Mouse (Mus musculus) urinary bladder, adult 2 months (tissue): ENCODE results near the gene Dnmt3a. TPM values are rescaled to one million over a fixed set of nuclear protein-coding genes. Genes with fewer than 3 reads are reported as not detected.

ENCODE experiments used
- DNase-seq: peaks from one replicate; pipeline ENCODE4 v3.0.0; 2022; ENCODE audit warnings: low spot score
- polyA plus RNA-seq: library from polyadenylated mRNA; depleted of rRNA; stranded (reverse); fragments of >200 nt; gene quantifications from 2 replicates; pipeline ENCODE4 v1.2.3, GENCODE M21; 2012

The Dnmt3a gene
- polyA plus RNA-seq, 1 experiment = 14.8 TPM

GRCm38 (mm10) chr12:3881474-3881873, 75.7 kb downstream of the Dnmt3a start:
- DNase-seq = no peak

GRCm38 (mm10) chr12:3884892-3885493, 79.2 kb downstream of the Dnmt3a start:
- no peak for DNase-seq

DNA sequence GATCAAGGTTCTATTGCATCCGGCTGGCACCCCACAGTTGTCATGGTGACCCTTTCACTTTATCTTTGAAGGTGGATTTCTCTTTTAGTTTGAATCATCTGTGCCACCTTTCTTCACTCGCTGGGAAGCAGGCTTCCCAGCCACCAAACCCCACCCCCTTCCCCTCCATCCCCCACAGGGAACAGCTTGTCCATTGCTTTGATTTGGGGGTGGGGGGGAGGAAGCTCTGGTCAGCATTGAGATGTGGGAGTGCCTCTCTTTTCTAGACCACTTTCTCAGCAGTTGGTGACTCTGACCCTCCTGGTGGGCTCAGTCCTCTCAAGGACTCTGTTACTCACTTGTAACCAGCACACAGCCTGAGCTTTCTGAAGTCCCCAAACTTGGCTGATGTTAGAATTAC, 80.8 kb downstream of the Dnmt3a start:
- DNase-seq = no peak

GRCm38 (mm10) chr12:3887515-3888325, 81.9 kb downstream of the Dnmt3a start:
- DNase-seq = no peak

DNA sequence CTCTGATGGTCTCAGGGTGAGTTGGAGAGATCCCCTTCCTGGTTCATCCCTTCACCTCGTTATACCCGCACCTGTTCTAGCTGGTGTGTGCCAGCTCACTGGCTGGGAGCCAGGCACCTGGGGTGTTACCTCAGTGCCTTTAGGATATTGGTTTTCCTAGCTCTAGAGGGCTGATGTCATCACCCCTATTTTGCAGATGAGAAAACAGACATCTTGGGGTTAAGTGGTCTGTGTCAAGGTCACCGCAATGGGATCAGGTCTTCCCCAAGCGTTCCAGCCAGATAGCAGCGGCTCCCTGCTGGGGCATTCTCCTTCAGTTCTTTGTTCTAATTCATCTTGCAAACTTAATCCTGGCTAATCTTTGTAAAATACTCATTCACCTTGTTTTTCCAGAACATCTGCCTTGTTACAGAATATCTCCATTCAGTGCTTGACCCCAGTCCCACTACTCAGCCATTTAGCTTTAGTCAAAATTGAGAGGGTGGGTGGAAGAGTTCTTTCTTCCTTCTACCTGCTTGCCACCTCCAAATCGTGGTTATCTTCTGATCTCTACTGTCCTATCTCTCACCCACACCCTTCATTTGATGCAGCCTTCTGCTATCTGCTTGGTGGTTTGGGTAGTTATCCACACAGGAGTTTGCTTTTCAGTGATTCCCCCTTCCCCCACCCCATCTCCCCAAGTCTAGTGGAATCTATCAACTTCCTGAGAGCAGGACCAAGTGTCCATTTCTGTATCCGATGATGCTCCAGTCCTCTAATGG, 84.2 kb downstream of the Dnmt3a start:
- DNase-seq = no peak

- DNase-seq = no peak
Measured at GRCm38 (mm10) chr12:3890753-3891751, 85.2 kb downstream of the Dnmt3a start.

- DNase-seq = no peak
Measured at GRCm38 (mm10) chr12:3891779-3892239, 86.0 kb downstream of the Dnmt3a start.

DNA sequence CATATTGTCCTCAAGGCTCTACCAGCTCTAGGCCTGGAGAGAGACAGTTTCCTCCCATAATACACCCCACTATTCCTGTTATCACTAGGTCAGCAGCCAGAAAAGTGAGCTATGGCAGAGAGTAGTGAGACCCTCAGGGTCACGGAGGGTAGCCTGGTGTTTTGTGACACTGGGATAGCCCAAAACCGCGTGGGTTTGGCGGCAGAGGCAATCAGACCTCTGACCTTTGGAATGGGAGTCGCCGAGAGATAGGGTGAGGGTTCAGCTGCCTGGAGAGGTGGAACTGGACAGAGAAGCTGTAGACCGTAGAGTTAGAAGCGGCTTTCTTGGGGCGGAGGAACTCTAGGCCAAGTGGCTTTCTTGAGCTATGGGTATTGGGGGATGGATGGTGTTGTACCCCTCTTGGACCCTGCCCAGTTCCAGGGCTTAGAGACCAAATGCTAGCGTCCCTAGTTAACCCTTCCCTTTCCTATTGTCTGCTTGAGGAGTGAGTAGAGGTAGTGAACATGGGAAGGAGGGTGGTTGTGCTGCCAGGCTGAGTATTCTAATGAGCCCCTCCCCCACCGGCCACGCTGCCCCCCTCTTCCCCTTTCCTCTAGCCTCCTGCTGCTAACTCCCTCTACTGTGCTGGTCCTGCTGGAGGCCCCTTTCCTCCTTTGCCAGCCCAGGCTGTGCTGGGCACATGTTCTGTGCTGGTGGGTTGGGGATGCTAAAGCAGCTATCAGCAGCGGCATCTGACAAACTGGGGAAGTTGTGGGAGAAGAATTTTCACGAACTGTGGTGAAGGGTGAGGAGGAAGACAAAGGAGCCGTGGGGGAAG, 86.6 kb downstream of the Dnmt3a start:
- no peak for DNase-seq

GRCm38 (mm10) chr12:3893335-3893734, 87.5 kb downstream of the Dnmt3a start:
- DNase-seq = no peak

DNA sequence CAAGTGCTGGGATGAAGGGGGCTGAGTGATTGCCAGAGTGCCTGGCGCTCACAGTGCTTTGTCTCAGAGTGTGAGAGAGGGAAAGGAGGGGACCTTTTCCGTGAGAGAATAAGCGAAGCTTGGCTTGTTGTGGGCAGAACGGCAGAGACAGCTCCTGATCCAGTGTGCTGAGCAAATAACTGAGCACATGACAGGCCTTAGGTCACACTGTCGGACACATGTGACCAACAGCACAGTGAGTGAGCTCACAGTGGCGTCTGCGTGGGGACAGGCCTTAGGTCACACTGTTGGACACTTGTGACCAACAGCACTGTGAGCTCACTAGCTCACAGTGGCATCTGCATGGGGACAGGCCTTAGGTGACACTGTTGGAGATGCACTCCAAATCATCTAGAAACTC, 88.7 kb downstream of the Dnmt3a start:
- DNase-seq = no peak

DNA sequence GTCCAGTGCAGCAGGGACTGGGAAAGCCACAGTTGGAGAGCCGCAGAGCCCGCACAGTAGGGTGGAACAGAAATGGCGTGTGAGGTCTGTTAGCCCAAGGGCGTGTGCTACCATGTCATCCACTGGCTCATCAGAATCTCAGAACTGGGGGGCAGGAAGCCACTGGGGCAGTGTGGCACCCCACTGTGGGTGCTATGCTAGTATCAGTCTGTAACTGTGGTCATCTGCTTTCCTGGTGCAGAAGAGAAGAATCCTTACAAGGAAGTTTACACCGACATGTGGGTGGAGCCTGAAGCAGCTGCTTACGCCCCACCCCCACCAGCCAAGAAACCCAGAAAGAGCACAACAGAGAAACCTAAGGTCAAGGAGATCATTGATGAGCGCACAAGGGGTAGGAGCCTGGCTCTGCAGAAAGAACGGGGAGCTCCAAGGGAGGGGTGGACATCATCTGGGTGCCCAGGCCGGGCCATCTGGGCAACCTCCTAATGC, 91.3 kb downstream of the Dnmt3a start:
- DNase-seq = no peak

DNA sequence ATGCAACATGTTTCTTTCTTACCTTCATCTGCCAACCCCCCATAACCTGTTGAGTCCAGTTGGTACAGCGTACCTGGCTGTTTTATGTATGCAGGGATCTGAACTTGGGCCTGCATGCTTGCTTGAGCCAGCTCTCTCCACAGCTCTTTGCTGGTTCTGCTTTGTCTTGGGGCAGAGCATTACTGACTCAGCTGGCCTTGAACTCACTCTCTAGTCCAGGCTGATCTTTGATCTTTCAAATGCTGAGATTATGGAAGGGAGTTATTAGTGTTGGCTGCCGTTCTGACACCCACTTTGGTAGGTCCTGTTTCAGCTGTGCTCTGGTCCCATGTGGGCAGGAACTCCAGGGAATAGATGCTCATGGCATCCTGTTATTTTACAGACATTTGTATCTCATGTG, 93.0 kb downstream of the Dnmt3a start:
- DNase-seq = no peak

DNA sequence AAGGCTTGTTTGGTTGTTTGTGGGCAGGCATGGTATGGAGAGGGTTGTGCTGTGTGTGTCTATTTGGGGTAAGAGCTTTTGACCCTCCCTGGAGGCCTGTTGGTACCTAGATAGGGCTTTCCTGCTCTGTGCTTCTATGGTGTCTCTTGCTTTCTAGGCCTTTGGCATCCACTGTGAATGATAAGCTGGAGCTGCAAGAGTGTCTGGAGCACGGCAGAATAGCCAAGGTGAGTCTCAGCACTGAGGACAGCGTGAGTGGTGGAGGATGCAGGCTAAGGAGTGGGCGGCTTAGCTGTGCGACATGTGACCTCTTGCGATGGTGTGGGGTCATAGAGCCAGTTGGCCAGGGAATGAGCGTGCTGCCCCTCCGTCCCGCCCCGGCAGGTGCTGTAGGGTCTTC, 99.6 kb downstream of the Dnmt3a start:
- no peak for DNase-seq

- no peak for DNase-seq
Measured at GRCm38 (mm10) chr12:3906308-3906707, 100.5 kb downstream of the Dnmt3a start.

- no peak for DNase-seq
Measured at GRCm38 (mm10) chr12:3907008-3907407, 101.2 kb downstream of the Dnmt3a start.

GRCm38 (mm10) chr12:3907418-3907817, 101.6 kb downstream of the Dnmt3a start:
- no peak for DNase-seq

- no peak for DNase-seq
Measured at GRCm38 (mm10) chr12:3910466-3911093, 104.8 kb downstream of the Dnmt3a start.

- DNase-seq = no peak
Measured at GRCm38 (mm10) chr12:3911831-3912348, 106.1 kb downstream of the Dnmt3a start.

DNA sequence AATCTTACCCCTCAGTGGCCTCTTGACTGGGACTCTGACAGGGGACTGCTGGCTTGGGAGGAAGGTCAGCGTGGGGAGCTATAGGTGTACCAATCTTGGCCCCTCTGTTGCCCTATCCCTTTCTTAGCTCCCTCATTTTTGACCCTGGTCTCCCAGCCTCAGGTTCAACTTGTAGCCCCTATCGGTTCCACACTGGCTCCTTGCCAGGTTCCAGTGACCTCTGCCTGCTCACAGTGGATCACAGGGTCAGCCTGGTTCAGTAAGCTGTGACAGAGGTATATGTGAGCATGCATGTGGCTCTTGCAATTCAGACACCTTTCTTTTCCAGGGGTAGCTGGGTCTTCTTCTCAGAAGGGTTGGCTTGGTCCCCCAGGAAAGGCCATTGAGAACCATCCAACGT, 110.0 kb downstream of the Dnmt3a start:
- no peak for DNase-seq
